Mouse (Mus musculus): ENCODE data around the gene Clec3b.

Gene Clec3b

GRCm38 (mm10) chr9:123150241-123151020 is at the start of gene Clec3b:
TSS of gene Clec3b (plus strand) at chr9:123150946.
- no peak for DNase-seq (ENCODE audit: low spot score)

- no peak for DNase-seq (ENCODE audit: low spot score)
These were observed 47.3 kb upstream of the Clec3b start for GRCm38 (mm10) chr9:123103425-123103824.

DNA sequence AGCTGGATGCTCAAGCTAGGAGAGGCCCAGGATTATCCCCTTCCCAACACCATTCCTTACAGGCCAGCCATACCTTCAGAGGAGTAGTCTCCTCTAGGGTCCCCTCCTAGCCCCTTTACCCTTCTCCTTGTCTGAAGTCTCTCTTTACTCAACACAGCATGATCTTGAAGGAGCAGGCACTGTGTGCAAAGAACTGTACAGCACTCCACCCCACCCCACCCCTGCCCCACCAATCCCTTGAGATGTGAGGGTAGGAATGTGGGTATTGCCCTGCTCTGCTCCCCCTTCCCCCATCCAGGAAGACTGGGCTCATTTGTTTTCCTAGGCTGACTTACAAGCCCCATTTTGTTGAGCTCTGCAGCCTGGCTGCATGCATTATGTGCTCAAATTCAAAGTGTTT is 46.4 kb upstream of the Clec3b start:
- no peak for DNase-seq (ENCODE audit: low spot score)

DNA sequence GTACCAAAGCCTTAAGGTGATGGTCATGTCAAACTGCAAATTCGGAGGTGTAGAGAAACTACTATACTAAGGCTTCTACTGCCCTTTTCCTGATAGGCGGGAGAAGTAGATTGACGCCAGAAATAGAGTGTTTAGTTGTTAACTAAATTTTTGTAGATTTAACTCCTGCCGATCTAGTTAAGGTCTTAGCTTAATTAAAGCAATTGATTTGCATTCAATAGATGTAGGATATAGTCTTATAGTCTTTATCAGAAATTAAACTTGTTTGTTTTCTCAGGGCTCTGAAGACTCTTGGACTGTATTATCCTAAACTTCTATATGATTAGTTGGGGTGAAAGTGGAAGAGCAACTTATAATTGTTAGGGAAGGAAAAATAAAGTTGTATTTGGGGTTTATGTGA is 43.6 kb upstream of the Clec3b start:
- no peak for DNase-seq (ENCODE audit: low spot score)

- no peak for DNase-seq (ENCODE audit: low spot score)
These were observed 41.6 kb upstream of the Clec3b start for GRCm38 (mm10) chr9:123109188-123109587.

DNA sequence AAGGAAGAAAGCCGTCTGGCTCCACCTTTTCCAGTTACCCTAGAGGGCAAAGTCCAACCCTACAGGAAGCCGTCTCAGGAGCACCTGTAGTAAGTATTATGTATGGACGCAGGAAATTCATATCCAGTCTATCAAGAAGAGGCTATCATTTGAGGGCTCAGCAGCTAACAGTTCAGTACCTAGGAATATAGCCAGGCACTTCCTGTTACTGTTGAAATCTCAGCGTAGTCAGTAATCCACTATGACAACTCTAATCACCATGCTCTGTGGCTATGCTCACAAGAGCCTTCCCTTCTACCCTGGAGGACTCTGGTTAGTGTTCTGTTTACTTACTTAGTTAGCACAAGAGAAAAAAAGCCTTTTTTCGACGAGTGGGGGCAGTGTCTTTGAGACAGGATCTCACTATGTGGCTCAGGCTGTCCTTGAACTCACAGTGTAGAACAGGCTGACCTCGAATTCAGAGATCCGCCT is 39.0 kb upstream of the Clec3b start:
- no peak for DNase-seq (ENCODE audit: low spot score)

- peak; percentile 80 for DNase-seq (ENCODE audit: low spot score)
These were observed 37.8 kb upstream of the Clec3b start, which contains the start of the genes Zdhhc3 and Exosc7 for GRCm38 (mm10) chr9:123112805-123113521. TSS of gene Zdhhc3 (minus strand) at chr9:123113205. TSS of gene Exosc7 (plus strand) at chr9:123113215.

DNA sequence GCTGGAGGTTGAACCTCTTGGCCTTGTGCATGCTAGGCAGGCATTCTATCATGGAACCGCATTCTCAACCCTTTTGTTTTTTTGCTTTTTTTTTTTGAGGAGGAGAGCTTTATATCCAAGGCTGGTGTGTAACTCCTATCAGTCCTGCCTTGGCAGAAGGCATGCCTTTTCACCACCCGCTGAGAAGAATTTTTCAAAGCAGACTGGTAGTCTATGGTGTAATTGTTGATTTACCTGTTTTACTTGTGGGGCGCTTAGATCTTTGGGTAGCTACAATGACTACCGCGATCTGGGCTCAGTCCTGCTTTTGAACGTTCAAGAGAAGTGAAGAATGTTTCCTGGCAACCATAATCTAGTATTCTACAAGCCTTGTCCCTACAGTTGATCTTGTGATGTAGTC is 36.8 kb upstream of the Clec3b start:
- DNase-seq (ENCODE audit: low spot score): no peak

GRCm38 (mm10) chr9:123115566-123115965 is 35.2 kb upstream of the Clec3b start:
- DNase-seq (ENCODE audit: low spot score): no peak

GRCm38 (mm10) chr9:123123017-123123416 is 27.7 kb upstream of the Clec3b start:
- no peak for DNase-seq (ENCODE audit: low spot score)

- no peak for DNase-seq (ENCODE audit: low spot score)
These were observed 27.0 kb upstream of the Clec3b start for GRCm38 (mm10) chr9:123123571-123124412.

GRCm38 (mm10) chr9:123124413-123124981 is 26.2 kb upstream of the Clec3b start:
- DNase-seq (ENCODE audit: low spot score): no peak

DNA sequence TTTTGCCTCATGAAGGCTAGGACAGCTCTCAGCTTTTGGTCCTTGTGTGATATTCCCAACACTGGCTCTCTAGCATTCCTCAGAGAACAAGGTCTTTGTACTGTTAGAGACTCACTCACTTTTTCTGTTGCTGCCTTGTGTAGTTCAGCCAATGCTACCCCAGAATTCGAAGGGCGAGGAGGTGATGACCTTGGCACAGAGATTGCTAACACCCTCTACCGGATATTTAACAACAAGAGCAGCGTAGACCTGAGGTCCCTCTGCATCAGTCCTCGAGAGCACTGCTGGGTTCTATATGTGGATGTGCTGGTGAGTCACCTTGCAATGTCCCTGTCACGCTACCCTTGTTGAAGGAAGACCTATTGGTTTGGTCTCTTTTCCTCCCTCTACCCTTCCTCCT is 23.1 kb upstream of the Clec3b start:
- no peak for DNase-seq (ENCODE audit: low spot score)

GRCm38 (mm10) chr9:123132994-123133393 is 17.8 kb upstream of the Clec3b start:
- DNase-seq (ENCODE audit: low spot score): no peak

- no peak for DNase-seq (ENCODE audit: low spot score)
These were observed 13.6 kb upstream of the Clec3b start for GRCm38 (mm10) chr9:123136953-123137682.

DNA sequence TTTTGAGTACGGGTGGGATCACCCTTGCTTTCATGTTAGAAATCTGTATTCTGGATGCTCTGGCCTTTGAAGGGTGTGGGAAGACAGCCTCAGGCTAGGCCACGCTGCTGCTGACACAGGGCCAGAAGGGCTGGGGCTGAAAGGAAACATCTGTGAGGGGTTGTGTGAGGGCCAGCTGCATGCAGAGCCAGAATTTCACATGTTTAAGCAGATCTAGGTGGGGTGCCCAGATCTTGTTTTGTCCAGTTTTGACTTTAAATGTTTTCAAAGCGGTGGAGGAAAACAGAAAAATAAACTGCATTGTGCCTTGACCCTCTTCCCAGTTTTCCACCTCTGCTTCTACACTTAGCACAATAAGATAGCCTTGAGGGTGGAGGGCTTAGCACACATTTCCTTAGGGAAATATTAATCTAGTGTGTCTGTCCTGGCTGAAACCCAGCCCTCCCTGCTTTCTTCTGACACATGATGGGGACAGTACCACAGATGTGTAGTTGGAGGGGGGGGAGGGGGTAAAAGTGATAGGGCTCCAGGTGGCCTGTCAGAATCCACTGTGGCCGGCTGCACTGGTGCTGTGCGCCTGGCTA is 11.8 kb upstream of the Clec3b start:
- peak; percentile 61 for DNase-seq (ENCODE audit: low spot score)

GRCm38 (mm10) chr9:123139887-123140614 is 10.7 kb upstream of the Clec3b start:
- no peak for DNase-seq (ENCODE audit: low spot score)

- DNase-seq (ENCODE audit: low spot score): no peak
These were observed 2.3 kb upstream of the Clec3b start for GRCm38 (mm10) chr9:123148430-123148829.

DNA sequence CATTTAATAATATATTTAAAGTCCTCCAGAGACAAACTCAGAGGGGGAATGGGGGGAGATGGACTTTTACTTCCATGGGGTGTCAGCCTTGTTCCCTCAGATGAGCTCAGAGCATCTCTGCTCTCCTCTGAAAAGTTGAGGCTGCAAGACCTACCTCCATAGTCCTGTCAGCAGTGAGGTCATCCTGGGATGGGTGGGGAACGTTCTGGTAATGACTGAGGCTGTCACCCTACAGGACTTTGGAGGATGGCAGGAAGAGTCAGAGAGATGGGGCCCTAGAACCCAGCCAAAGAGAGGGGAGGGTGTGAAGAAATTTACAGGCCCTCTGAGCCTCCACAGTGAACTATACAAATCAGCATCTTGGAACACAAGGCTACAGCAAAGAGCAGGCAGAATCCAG is 815 bp downstream of the Clec3b start:
- no peak for DNase-seq (ENCODE audit: low spot score)

DNA sequence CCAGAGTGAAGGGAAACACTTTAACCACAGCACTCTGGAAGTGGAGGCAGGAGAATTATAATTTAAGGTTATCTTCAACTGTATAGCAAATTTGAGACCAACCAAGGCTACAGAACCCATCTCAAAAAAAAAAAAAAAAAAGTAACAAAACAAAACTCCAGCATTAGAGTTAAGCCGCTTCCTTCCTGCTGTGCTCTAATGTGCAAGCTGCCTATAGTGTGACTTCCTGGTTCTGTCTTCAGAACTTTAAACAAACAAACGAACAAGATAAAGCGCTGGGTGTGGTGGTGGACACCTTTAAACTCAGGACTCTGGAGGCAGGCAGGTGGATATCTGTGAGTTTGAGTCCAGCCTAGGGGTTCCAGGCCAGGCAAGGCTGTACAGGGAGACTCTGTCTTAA is 1.3 kb downstream of the Clec3b start:
- DNase-seq (ENCODE audit: low spot score): no peak

Measured in ovary, postnatal 10 days (tissue).